Mouse (Mus musculus): Measurements from ENCODE around the gene Ssr1.

- no peak for TF ChIP-seq CTCF (IDR thresholded peaks at IDR 0.05; ENCODE audit: insufficient read depth, low read depth, low read length)
- no peak for TF ChIP-seq POLR2A (IDR thresholded peaks at IDR 0.05; ENCODE audit: insufficient read depth, low read depth, low read length)
Measured at GRCm38 (mm10) chr13:37967052-37967437, 27.0 kb downstream of the Ssr1 start.

Data from olfactory bulb, adult 2 months (tissue).